Mouse (Mus musculus): ENCODE data around the gene Shank2. TPM values are rescaled to one million over a fixed set of nuclear protein-coding genes. Genes with fewer than 3 reads are reported as not detected.

Shank2 gene
- polyA plus RNA-seq, 2 experiments = 0.59 to 0.89 TPM

- TF ChIP-seq POLR2A (IDR thresholded peaks at IDR 0.05; ENCODE audit: borderline replicate concordance, extremely low read depth, insufficient read depth, insufficient read length) = no peak
- ATAC-seq (ENCODE audit: low FRiP score, low read depth) (no peak), DNase-seq (ENCODE audit: low spot score) (no peak)
- 57% methylated on average over 4 of the region's 4 CpGs for WGBS
- no peak overlapping the region for H3K4me2 ChIP-seq (replicated peaks; ENCODE audit: low read depth, low read length, severe bottlenecking)
- no peak overlapping the region for H3K27ac ChIP-seq (replicated peaks; ENCODE audit: low read depth, low read length)
- H3K27me3 ChIP-seq (ENCODE audit: control insufficient read depth, insufficient read depth, low read length) = no peaks in the 10 kb centered on the region
- no peaks in the 10 kb centered on the region for H3K4me1 ChIP-seq (ENCODE audit: control insufficient read depth, insufficient read depth, low read length)
- no peak overlapping the region for H3K4me3 ChIP-seq (replicated peaks; ENCODE audit: low read length)
- no peaks in the 10 kb centered on the region for H3K36me3 ChIP-seq (ENCODE audit: control insufficient read depth, insufficient read depth, low read length)
- H3K9ac ChIP-seq (ENCODE audit: low read depth, low read length, severe bottlenecking) = no peak overlapping the region
- H3K9me3 ChIP-seq (ENCODE audit: control insufficient read depth, low read length) = no peaks in the 10 kb centered on the region
These were observed 376.5 kb downstream of the Shank2 start for GRCm38 (mm10) chr7:144378254-144378653.

DNA sequence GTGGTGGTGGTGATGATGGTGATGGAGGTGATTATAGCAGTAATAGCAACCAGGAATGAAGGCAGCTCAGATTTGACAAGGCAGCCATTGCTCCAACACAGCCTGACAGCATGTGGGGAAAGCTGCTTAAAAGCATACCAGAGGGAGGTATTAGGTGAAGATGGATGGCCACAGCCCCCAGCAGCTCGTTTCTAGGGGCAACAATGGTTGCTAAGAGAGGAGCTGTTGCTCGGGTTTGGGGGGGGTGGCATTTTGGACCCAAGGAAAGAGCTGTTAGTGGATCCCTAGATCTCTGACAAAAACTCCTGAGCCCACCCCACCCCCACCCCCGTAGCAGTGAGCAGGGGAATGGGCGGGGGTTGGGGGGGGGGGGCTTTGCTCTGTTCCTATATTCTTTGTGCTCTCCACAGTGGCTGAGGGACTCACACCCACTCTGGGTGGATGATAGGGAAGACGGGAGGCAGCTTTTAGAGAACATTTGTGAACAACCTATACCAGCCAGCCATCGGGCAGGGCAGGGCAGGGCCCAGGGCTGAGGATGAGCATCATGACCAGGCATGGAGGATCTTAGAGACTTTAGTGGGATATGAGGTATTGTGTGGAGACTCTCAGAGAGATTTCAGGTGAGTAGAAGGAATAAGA is 377.6 kb downstream of the Shank2 start:
- no peak overlapping the region for H3K4me3 ChIP-seq (replicated peaks; ENCODE audit: low read length)
- no peak for TF ChIP-seq POLR2A (IDR thresholded peaks at IDR 0.05; ENCODE audit: borderline replicate concordance, extremely low read depth, insufficient read depth, insufficient read length)
- no peak overlapping the region for H3K27ac ChIP-seq (replicated peaks; ENCODE audit: low read depth, low read length)
- no peak for DNase-seq (ENCODE audit: low spot score)
- no peaks in the 10 kb centered on the region for H3K9me3 ChIP-seq (ENCODE audit: control insufficient read depth, low read length)
- no peaks in the 10 kb centered on the region for H3K36me3 ChIP-seq (ENCODE audit: control insufficient read depth, insufficient read depth, low read length)
- no peaks in the 10 kb centered on the region for H3K4me1 ChIP-seq (ENCODE audit: control insufficient read depth, insufficient read depth, low read length)
- no peak overlapping the region for H3K4me2 ChIP-seq (replicated peaks; ENCODE audit: low read depth, low read length, severe bottlenecking)
- WGBS = 50% methylated on average over 6 of the region's 6 CpGs
- no peak overlapping the region for H3K9ac ChIP-seq (ENCODE audit: low read depth, low read length, severe bottlenecking)
- H3K27me3 ChIP-seq (ENCODE audit: control insufficient read depth, insufficient read depth, low read length) = no peaks in the 10 kb centered on the region
- no peak for ATAC-seq (ENCODE audit: low FRiP score, low read depth)

DNA sequence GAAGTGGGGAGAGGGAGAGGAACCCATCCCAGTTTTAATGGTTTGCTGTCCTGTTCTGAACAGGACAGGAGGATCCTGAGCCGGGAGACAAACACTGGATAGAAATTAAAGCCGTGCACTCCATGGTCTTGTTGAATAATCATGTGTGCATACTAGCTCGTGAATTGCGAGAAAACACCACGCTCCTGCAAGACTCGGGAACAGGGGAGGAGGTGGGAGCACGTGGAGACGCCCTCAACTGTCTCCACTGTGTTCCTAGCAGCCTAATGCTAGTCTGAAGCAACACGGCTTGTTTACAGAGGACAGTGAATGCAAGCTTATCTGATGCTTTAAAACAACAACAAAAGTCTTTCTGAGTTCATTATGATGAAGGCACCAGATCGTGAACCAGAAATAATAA is 379.9 kb downstream of the Shank2 start:
- 72% methylated on average over 10 of the region's 10 CpGs for WGBS
- no peak for ATAC-seq (ENCODE audit: low FRiP score, low read depth)
- Histone ChIP-seq H3K9ac (ENCODE audit: low read depth, low read length, severe bottlenecking) (no peak overlapping the region), H3K4me2 (replicated peaks; ENCODE audit: low read depth, low read length, severe bottlenecking) (no peak overlapping the region), H3K27me3 (ENCODE audit: control insufficient read depth, insufficient read depth, low read length) (no peaks in the 10 kb centered on the region), H3K9me3 (ENCODE audit: control insufficient read depth, low read length) (no peaks in the 10 kb centered on the region), H3K4me3 (replicated peaks; ENCODE audit: low read length) (no peak overlapping the region), H3K27ac (replicated peaks; ENCODE audit: low read depth, low read length) (no peak overlapping the region), H3K36me3 (ENCODE audit: control insufficient read depth, insufficient read depth, low read length) (no peaks in the 10 kb centered on the region), H3K4me1 (ENCODE audit: control insufficient read depth, insufficient read depth, low read length) (no peaks in the 10 kb centered on the region)
- DNase-seq (ENCODE audit: low spot score) = no peak
- no peak for TF ChIP-seq POLR2A (IDR thresholded peaks at IDR 0.05; ENCODE audit: borderline replicate concordance, extremely low read depth, insufficient read depth, insufficient read length)

- Histone ChIP-seq H3K4me3 (replicated peaks; ENCODE audit: low read length) (no peak overlapping the region), H3K27me3 (ENCODE audit: control insufficient read depth, insufficient read depth, low read length) (no peaks in the 10 kb centered on the region), H3K9me3 (ENCODE audit: control insufficient read depth, low read length) (no peaks in the 10 kb centered on the region), H3K4me2 (replicated peaks; ENCODE audit: low read depth, low read length, severe bottlenecking) (no peak overlapping the region), H3K27ac (replicated peaks; ENCODE audit: low read depth, low read length) (no peak overlapping the region), H3K36me3 (ENCODE audit: control insufficient read depth, insufficient read depth, low read length) (no peaks in the 10 kb centered on the region), H3K4me1 (ENCODE audit: control insufficient read depth, insufficient read depth, low read length) (no peaks in the 10 kb centered on the region), H3K9ac (ENCODE audit: low read depth, low read length, severe bottlenecking) (no peak overlapping the region)
- 95% methylated on average over 6 of the region's 6 CpGs for WGBS
- ATAC-seq (ENCODE audit: low FRiP score, low read depth) (no peak), DNase-seq (ENCODE audit: low spot score) (no peak)
- no peak for TF ChIP-seq POLR2A (IDR thresholded peaks at IDR 0.05; ENCODE audit: borderline replicate concordance, extremely low read depth, insufficient read depth, insufficient read length)
These were observed 385.8 kb downstream of the Shank2 start for GRCm38 (mm10) chr7:144387537-144387936.

GRCm38 (mm10) chr7:144389704-144390103 is 388.0 kb downstream of the Shank2 start:
- no peaks in the 10 kb centered on the region for H3K27me3 ChIP-seq (ENCODE audit: control insufficient read depth, insufficient read depth, low read length)

More at GRCm38 (mm10) chr7:144389704-144390103, 388.0 kb downstream of the Shank2 start:
- H3K4me3 ChIP-seq (replicated peaks; ENCODE audit: low read length) = no peak overlapping the region
- TF ChIP-seq POLR2A (IDR thresholded peaks at IDR 0.05; ENCODE audit: borderline replicate concordance, extremely low read depth, insufficient read depth, insufficient read length) = no peak
- no peaks in the 10 kb centered on the region for H3K4me1 ChIP-seq (ENCODE audit: control insufficient read depth, insufficient read depth, low read length)
- no peaks in the 10 kb centered on the region for H3K9me3 ChIP-seq (ENCODE audit: control insufficient read depth, low read length)
- no peaks in the 10 kb centered on the region for H3K36me3 ChIP-seq (ENCODE audit: control insufficient read depth, insufficient read depth, low read length)
- H3K27ac ChIP-seq (replicated peaks; ENCODE audit: low read depth, low read length) = no peak overlapping the region
- DNase-seq (ENCODE audit: low spot score) (no peak), ATAC-seq (ENCODE audit: low FRiP score, low read depth) (no peak)
- H3K9ac ChIP-seq (ENCODE audit: low read depth, low read length, severe bottlenecking) = no peak overlapping the region
- H3K4me2 ChIP-seq (replicated peaks; ENCODE audit: low read depth, low read length, severe bottlenecking) = no peak overlapping the region
- WGBS = 96% methylated on average over 2 of the region's 2 CpGs

Measured in limb, embryonic 14.5 days (tissue).